Mouse (Mus musculus) lung, adult 2 months (tissue): ENCODE results near the gene Gm9999. TPM values are rescaled to one million over a fixed set of nuclear protein-coding genes. Genes with fewer than 3 reads are reported as not detected.
A peak's percentile ranks its signal among the peaks of the same experiment; 100 is the strongest.
"Not testable (repeated sequence)": the region's sequence is repeated elsewhere in the genome, so short reads cannot be mapped to it uniquely, and the experiment has no call there.

ENCODE experiments used
- DNase-seq: peaks from one replicate; pipeline ENCODE4 v3.0.0; 2022
- H3K4me1 ChIP-seq: fragments of 200-500 bp; 2 replicates; pipeline ENCODE4 v1.6.1; 2011; ENCODE audit warnings: low read length; ENCODE audit not compliant: control insufficient read depth, insufficient read depth
- H3K4me3 ChIP-seq: fragments of 200-500 bp; replicated peaks from 2 replicates; pipeline ENCODE3; 2011; ENCODE audit warnings: low read depth, mild to moderate bottlenecking, control low read depth, low read length; ENCODE audit errors: extremely low read depth
- CTCF ChIP-seq: fragments of 200-500 bp; IDR thresholded peaks from 2 replicates; pipeline ENCODE4 v1.5.1; 2011; ENCODE audit warnings: mild to moderate bottlenecking, low read length, control low read depth; ENCODE audit not compliant: insufficient read depth
- POLR2A ChIP-seq: fragments of 200-500 bp; IDR thresholded peaks from 2 replicates; pipeline ENCODE4 v1.6.1; 2011; ENCODE audit warnings: low read depth, mild to moderate bottlenecking, control low read depth, low read length, borderline replicate concordance; ENCODE audit errors: extremely low read depth
- WGBS: fragments of 180-500 bp; shearing (Covaris S2); methylation state at CpG from one replicate; pipeline ENCODE4 v1.1.7; 2018; 5-methylcytosine and 5-hydroxymethylcytosine counted together
- polyA plus RNA-seq: library from polyadenylated mRNA; depleted of rRNA; stranded (reverse); fragments of >200 nt; gene quantifications from 2 replicates; pipeline ENCODE4 v1.2.3, GENCODE M21; 2012; rRNA removed

Gm9999 gene
- polyA plus RNA-seq, 1 experiment, result not detected

DNA sequence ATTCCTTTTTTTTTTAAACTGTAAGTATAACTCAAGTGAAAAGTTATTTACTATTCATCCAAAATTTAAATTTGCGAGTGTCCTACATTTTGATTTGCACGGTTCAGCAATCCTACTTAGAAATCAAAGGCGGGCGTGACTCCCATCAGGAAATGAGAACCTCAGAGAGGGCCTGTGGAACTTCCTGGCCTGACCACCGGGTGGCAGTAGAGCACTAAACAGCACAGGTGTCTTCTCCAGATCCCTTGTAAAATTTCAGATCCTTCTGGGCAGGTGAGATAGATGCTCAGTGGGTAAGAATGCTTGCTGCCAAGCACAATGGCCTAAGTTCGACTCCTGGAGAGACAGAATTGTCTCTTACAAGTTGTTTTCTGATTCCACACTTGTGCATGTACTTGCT, 40.1 kb downstream of the Gm9999 start:
- no peak for TF ChIP-seq POLR2A
- TF ChIP-seq CTCF, result peak; percentile 95
- H3K4me1 ChIP-seq, result no peaks in the 10 kb centered on the region
- WGBS, result 5% methylated on average over 6 of the region's 6 CpGs
- DNase-seq, result peak; percentile 82
- no peak overlapping the region for H3K4me3 ChIP-seq

- no peak overlapping the region for H3K4me3 ChIP-seq
- WGBS, result 91% methylated on average over 7 of the region's 7 CpGs
These were observed 41.1 kb downstream of the Gm9999 start for GRCm38 (mm10) chr7:47024454-47024853.

DNA sequence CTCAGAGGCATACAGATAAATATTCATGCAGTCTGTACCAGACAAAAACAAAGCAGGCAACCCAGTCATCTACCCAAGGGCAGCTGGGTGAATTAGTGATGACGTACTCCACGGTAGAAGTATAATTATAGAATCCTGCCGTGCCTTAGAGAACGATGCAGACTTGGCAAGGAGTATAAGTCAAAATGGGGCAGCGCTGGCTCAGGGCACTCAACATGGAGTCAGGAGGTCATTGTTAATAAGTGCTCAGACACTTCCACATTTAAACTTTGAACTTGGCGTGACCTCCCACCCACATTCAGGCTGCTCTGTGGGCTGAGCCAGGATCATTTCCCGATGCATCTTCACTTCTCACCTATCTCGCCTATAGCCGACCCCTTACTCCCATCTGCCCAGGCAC, 42.0 kb downstream of the Gm9999 start:
- TF ChIP-seq CTCF (no peak), POLR2A (no peak)
- Histone ChIP-seq H3K4me3 (no peak overlapping the region), H3K4me1 (no peaks in the 10 kb centered on the region)
- WGBS, result 58% methylated on average over 9 of the region's 9 CpGs
- DNase-seq, result no peak

More at GRCm38 (mm10) chr7:47024454-47024853, 41.1 kb downstream of the Gm9999 start:
- DNase-seq, result no peak
- no peaks in the 10 kb centered on the region for H3K4me1 ChIP-seq
- TF ChIP-seq CTCF, result no peak
- TF ChIP-seq POLR2A, result no peak

GRCm38 (mm10) chr7:47026899-47027298, 43.5 kb downstream of the Gm9999 start:
- DNase-seq, H3K4me3 ChIP-seq, H3K4me1 ChIP-seq: not testable (repeated sequence)
- WGBS, result 80% methylated on average over 3 of the region's 3 CpGs

GRCm38 (mm10) chr7:47027520-47027919, 44.1 kb downstream of the Gm9999 start:
- DNase-seq, result no peak
- TF ChIP-seq POLR2A (no peak), CTCF (no peak)
- 88% methylated on average over 1 of the region's 1 CpGs for WGBS

GRCm38 (mm10) chr7:47030517-47031193, 47.3 kb downstream of the Gm9999 start:
- TF ChIP-seq POLR2A (no peak), CTCF (no peak)
- Histone ChIP-seq H3K4me1 (no peaks in the 10 kb centered on the region), H3K4me3 (no peak overlapping the region)
- 69% methylated on average over 9 of the region's 9 CpGs for WGBS
- no peak for DNase-seq

More at GRCm38 (mm10) chr7:47027520-47027919, 44.1 kb downstream of the Gm9999 start:
- Histone ChIP-seq H3K4me3 (no peak overlapping the region), H3K4me1 (no peaks in the 10 kb centered on the region)

- DNase-seq, result no peak
- Histone ChIP-seq H3K4me1 (no peaks in the 10 kb centered on the region), H3K4me3 (no peak overlapping the region)
- TF ChIP-seq CTCF (no peak), POLR2A (no peak)
- 73% methylated on average over 4 of the region's 4 CpGs for WGBS
These were observed 48.0 kb downstream of the Gm9999 start for GRCm38 (mm10) chr7:47031371-47031770.

DNA sequence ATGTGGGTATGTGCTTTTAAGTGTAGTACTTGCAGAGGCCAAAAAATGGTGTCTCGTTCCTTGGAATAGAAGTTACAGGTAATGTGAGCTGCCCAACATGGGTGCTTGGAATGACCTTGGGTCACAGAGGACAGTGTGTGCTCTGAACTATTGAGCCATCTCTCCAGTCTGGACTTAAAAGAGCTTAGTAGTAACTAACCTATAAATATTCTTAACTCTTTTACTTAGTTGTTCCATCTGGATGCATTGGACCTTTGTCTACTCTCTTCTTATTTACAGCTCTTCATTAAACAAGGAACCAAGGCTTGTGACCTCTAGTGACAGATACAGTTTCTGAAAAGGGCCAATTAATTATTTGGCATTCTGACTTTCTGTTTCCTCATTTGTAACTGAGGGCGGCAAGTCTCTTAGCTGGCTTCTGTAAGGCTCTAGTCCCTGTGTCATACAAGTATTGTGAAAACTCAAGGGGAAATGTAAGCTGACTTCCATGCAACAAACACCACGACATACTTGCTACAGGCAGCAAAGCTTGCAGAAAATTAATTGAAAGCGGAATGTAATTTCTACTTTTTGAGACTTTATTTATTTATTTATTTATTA, 51.5 kb downstream of the Gm9999 start:
- WGBS, result 77% methylated on average over 4 of the region's 4 CpGs
- H3K4me3 ChIP-seq, result no peak overlapping the region
- DNase-seq, result no peak
- no peaks in the 10 kb centered on the region for H3K4me1 ChIP-seq
- TF ChIP-seq CTCF (no peak), POLR2A (no peak)

GRCm38 (mm10) chr7:47035426-47035825, 52.0 kb downstream of the Gm9999 start:
- TF ChIP-seq POLR2A (no peak), CTCF (no peak)
- Histone ChIP-seq H3K4me3 (no peak overlapping the region), H3K4me1 (no peaks in the 10 kb centered on the region)
- WGBS, result 69% methylated on average over 8 of the region's 8 CpGs
- DNase-seq, result no peak

Other genes starting within 250 kb of the Gm9999 start
- 2.4 TPM in 1 of 2 replicates, not detected in the other for gene Saa1, start 240.6 kb upstream of the Gm9999 start, polyA plus RNA-seq
- not detected in 2 replicates for gene Saa2, start 231.8 kb upstream of the Gm9999 start, polyA plus RNA-seq
- gene Hps5, start 187.5 kb upstream of the Gm9999 start, polyA plus RNA-seq, result 12.3 and 15.4 TPM in 2 replicates
- 6.7 and 7.4 TPM in 2 replicates for gene Gtf2h1, start 187.5 kb upstream of the Gm9999 start, polyA plus RNA-seq
- 223 and 371 TPM in 2 replicates for gene Ldha, start 142.1 kb upstream of the Gm9999 start, polyA plus RNA-seq
- not detected in 2 replicates for gene Ldhc, start 122.4 kb upstream of the Gm9999 start, polyA plus RNA-seq
- gene Tsg101, start 63.6 kb upstream of the Gm9999 start, polyA plus RNA-seq, result 57.3 and 75.1 TPM in 2 replicates
- gene Uevld, start 25.1 kb upstream of the Gm9999 start, polyA plus RNA-seq, result 1.9 and 3.9 TPM in 2 replicates
- gene Spty2d1, start 24.8 kb downstream of the Gm9999 start, polyA plus RNA-seq, result 5.2 and 5.6 TPM in 2 replicates
- 28.2 and 32.8 TPM in 2 replicates for gene Tmem86a, start 67.0 kb downstream of the Gm9999 start, polyA plus RNA-seq
- gene Ptpn5, start 150.1 kb downstream of the Gm9999 start, polyA plus RNA-seq, result 0.90 and 1.3 TPM in 2 replicates
- not detected in 2 replicates for gene Mrgpra6, start 221.3 kb downstream of the Gm9999 start, polyA plus RNA-seq